Mouse (Mus musculus): ENCODE measurements around the gene AC131692.1. TPM values are rescaled to one million over a fixed set of nuclear protein-coding genes. Genes with fewer than 3 reads are reported as not detected.

AC131692.1 gene
- polyA plus RNA-seq, 1 experiment from 2014 or later = not detected

DNA sequence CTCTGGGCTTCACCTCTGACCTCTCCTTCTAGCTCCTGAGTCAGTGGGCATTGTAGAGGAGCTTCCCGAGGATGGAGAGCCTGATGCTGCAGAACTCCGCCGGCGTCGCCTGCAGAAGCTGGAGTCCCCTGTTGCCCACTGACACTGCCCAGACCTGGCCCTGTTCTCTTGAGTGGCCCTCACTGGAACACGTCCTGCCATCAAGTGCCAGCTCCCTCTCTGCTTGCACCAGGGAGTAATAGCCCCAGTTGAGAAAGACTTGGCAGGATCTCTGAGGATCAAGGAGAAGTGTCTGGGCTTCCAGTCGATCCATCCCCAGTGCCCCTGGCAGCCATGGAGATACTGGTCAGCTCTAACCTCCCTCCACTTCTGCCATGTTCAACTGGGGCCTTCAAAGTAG is 41.7 kb upstream of the AC131692.1 start:
- H3K27me3 ChIP-seq (ENCODE audit: control insufficient read depth, insufficient read depth, low read length) = no peaks in the 10 kb centered on the region
- H3K4me2 ChIP-seq (ENCODE audit: low read length) = no peak overlapping the region
- WGBS = 78% methylated on average over 7 of the region's 7 CpGs
- peaks cover 82% of the 10 kb centered on the region for H3K36me3 ChIP-seq (ENCODE audit: control insufficient read depth, insufficient read depth, low read length)
- no peak overlapping the region for H3K27ac ChIP-seq (replicated peaks in 1 of 2; ENCODE audit: control insufficient read depth in 1 of 2, insufficient read depth in 1 of 2, low read depth in 2 of 2, low read length in 2 of 2)
- no peak overlapping the region for H3K9ac ChIP-seq (ENCODE audit: low read length)
- H3K4me1 ChIP-seq (ENCODE audit: control insufficient read depth in 2 of 2, insufficient read depth in 2 of 2, low read length in 2 of 2) = peaks cover 7 to 18% of the 10 kb centered on the region in 2 experiments
- no peaks in the 10 kb centered on the region for H3K9me3 ChIP-seq (ENCODE audit: control insufficient read depth, low read length)
- ATAC-seq (ENCODE audit: insufficient number of reproducible peaks, insufficient read depth, low FRiP score, low read depth) = no peak
- H3K4me3 ChIP-seq (ENCODE audit: control insufficient read depth in 1 of 2, insufficient read depth in 1 of 2, low read depth in 1 of 2, low read length in 2 of 2) = no peak overlapping the region

- H3K9ac ChIP-seq (ENCODE audit: low read length) = no peak overlapping the region
- H3K27me3 ChIP-seq (ENCODE audit: control insufficient read depth, insufficient read depth, low read length) = no peaks in the 10 kb centered on the region
- no peak for ATAC-seq (ENCODE audit: insufficient number of reproducible peaks, insufficient read depth, low FRiP score, low read depth)
- no peak overlapping the region for H3K27ac ChIP-seq (replicated peaks in 1 of 2; ENCODE audit: control insufficient read depth in 1 of 2, insufficient read depth in 1 of 2, low read depth in 2 of 2, low read length in 2 of 2)
- H3K4me2 ChIP-seq (ENCODE audit: low read length) = no peak overlapping the region
- no peaks in the 10 kb centered on the region for H3K9me3 ChIP-seq (ENCODE audit: control insufficient read depth, low read length)
- H3K4me3 ChIP-seq (ENCODE audit: control insufficient read depth in 1 of 2, insufficient read depth in 1 of 2, low read depth in 1 of 2, low read length in 2 of 2) = no peak overlapping the region
- 77% methylated on average over 5 of the region's 5 CpGs for WGBS
- H3K4me1 ChIP-seq (ENCODE audit: control insufficient read depth in 2 of 2, insufficient read depth in 2 of 2, low read length in 2 of 2) = peaks cover 2 to 17% of the 10 kb centered on the region in 2 experiments; a peak in 3 of 4 replicates
- peaks cover 78% of the 10 kb centered on the region for H3K36me3 ChIP-seq (ENCODE audit: control insufficient read depth, insufficient read depth, low read length)
Observed at GRCm38 (mm10) chr19:6054296-6054695, 39.9 kb upstream of the AC131692.1 start.

GRCm38 (mm10) chr19:6056696-6057095 is 37.5 kb upstream of the AC131692.1 start:
- no peaks in the 10 kb centered on the region for H3K27me3 ChIP-seq (ENCODE audit: control insufficient read depth, insufficient read depth, low read length)
- H3K27ac ChIP-seq (replicated peaks in 1 of 2; ENCODE audit: control insufficient read depth in 1 of 2, insufficient read depth in 1 of 2, low read depth in 2 of 2, low read length in 2 of 2) = peak overlapping the region in 1 of 2 experiments; percentile 58; a peak in 1 of 4 replicates
- no peak for ATAC-seq (ENCODE audit: insufficient number of reproducible peaks, insufficient read depth, low FRiP score, low read depth)
- peaks cover 61% of the 10 kb centered on the region for H3K36me3 ChIP-seq (ENCODE audit: control insufficient read depth, insufficient read depth, low read length)
- H3K9me3 ChIP-seq (ENCODE audit: control insufficient read depth, low read length) = no peaks in the 10 kb centered on the region
- peak overlapping the region; percentile 88 to 91 for H3K4me3 ChIP-seq (ENCODE audit: control insufficient read depth in 1 of 2, insufficient read depth in 1 of 2, low read depth in 1 of 2, low read length in 2 of 2)
- H3K4me1 ChIP-seq (ENCODE audit: control insufficient read depth in 2 of 2, insufficient read depth in 2 of 2, low read length in 2 of 2) = peaks cover 2 to 20% of the 10 kb centered on the region in 2 experiments; a peak in 3 of 4 replicates
- WGBS = 64% methylated on average over 4 of the region's 4 CpGs
- peak overlapping the region; percentile 87 for H3K4me2 ChIP-seq (ENCODE audit: low read length)
- H3K9ac ChIP-seq (ENCODE audit: low read length) = peak overlapping the region; percentile 94

DNA sequence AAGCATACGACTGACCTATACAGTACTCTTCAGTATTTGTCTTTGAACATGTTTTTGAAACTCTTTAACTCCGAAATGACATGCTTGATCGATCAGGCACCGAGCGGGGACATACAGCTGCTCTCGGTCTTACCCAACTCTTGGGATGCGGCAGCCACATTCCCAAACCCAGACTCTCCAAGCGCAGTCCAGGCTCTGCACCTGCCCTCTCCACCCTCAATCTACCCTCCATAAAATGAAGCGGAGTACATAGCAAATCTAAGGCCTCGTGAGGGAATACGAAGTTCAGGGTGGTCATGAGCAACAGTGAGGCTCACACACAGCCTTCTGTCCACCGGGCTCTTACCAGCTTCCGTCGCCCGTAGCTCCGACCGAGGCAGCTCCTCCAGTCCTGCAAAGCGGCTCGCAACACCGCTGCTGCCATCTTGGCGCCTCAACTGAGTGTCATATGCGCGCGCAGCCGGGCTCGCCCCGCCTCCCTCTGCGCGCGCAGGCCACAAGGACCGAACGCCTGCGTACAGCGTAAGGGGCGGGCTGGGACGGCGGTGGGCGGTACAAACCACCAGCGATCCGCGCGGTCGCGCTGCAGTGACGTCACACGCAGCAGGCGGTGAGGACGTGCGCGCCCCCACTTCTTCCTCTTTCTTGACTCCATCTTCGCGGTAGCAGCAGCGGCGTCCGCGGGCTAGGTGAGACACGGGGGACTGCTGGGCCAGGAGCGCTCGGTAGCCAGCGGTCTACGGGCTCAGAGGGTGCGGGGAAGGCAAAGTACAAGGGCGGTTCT is 36.7 kb upstream of the AC131692.1 start, which contains the start of the genes Mrpl49 and Fau:
Gene Mrpl49 (minus strand): TSS at position 473 of the 784 bp plus-strand sequence.
Gene Fau (plus strand): TSS at position 532 of the 784 bp plus-strand sequence.
- Histone ChIP-seq H3K27me3 (ENCODE audit: control insufficient read depth, insufficient read depth, low read length) (no peaks in the 10 kb centered on the region), H3K9me3 (ENCODE audit: control insufficient read depth, low read length) (no peaks in the 10 kb centered on the region), H3K4me2 (ENCODE audit: low read length) (peak within 1 kb of the TSS; percentile 87), H3K4me3 (ENCODE audit: control insufficient read depth in 1 of 2, insufficient read depth in 1 of 2, low read depth in 1 of 2, low read length in 2 of 2) (peak within 1 kb of the TSS; percentile 88 to 91), H3K36me3 (ENCODE audit: control insufficient read depth, insufficient read depth, low read length) (peaks cover 53% of the 10 kb centered on the region), H3K4me1 (ENCODE audit: control insufficient read depth in 2 of 2, insufficient read depth in 2 of 2, low read length in 2 of 2) (peaks cover 8 to 29% of the 10 kb centered on the region in 2 experiments), H3K9ac (ENCODE audit: low read length) (peak within 1 kb of the TSS; percentile 94), H3K27ac (replicated peaks in 1 of 2; ENCODE audit: control insufficient read depth in 1 of 2, insufficient read depth in 1 of 2, low read depth in 2 of 2, low read length in 2 of 2) (peak within 1 kb of the TSS; percentile 61 to 82)
- ATAC-seq (ENCODE audit: insufficient number of reproducible peaks, insufficient read depth, low FRiP score, low read depth) = peak; percentile 89
- under 1% methylated on average over 62 of the region's 63 CpGs for WGBS

- peaks cover 45% of the 10 kb centered on the region for H3K36me3 ChIP-seq (ENCODE audit: control insufficient read depth, insufficient read depth, low read length)
- H3K4me2 ChIP-seq (ENCODE audit: low read length) = peak overlapping the region; percentile 86
- H3K9me3 ChIP-seq (ENCODE audit: control insufficient read depth, low read length) = no peaks in the 10 kb centered on the region
- H3K27me3 ChIP-seq (ENCODE audit: control insufficient read depth, insufficient read depth, low read length) = no peaks in the 10 kb centered on the region
- peak overlapping the region; percentile 81 to 88 for H3K4me3 ChIP-seq (ENCODE audit: control insufficient read depth in 1 of 2, insufficient read depth in 1 of 2, low read depth in 1 of 2, low read length in 2 of 2)
- H3K4me1 ChIP-seq (ENCODE audit: control insufficient read depth in 2 of 2, insufficient read depth in 2 of 2, low read length in 2 of 2) = peaks cover 9 to 33% of the 10 kb centered on the region in 2 experiments
- no peak for ATAC-seq (ENCODE audit: insufficient number of reproducible peaks, insufficient read depth, low FRiP score, low read depth)
- H3K9ac ChIP-seq (ENCODE audit: low read length) = peak overlapping the region; percentile 94
- WGBS = 26% methylated on average over 5 of the region's 5 CpGs
- H3K27ac ChIP-seq (replicated peaks in 1 of 2; ENCODE audit: control insufficient read depth in 1 of 2, insufficient read depth in 1 of 2, low read depth in 2 of 2, low read length in 2 of 2) = peak overlapping the region in 1 of 2 experiments; percentile 82; a peak in 2 of 4 replicates
Observed at GRCm38 (mm10) chr19:6058513-6058912, 35.7 kb upstream of the AC131692.1 start.

DNA sequence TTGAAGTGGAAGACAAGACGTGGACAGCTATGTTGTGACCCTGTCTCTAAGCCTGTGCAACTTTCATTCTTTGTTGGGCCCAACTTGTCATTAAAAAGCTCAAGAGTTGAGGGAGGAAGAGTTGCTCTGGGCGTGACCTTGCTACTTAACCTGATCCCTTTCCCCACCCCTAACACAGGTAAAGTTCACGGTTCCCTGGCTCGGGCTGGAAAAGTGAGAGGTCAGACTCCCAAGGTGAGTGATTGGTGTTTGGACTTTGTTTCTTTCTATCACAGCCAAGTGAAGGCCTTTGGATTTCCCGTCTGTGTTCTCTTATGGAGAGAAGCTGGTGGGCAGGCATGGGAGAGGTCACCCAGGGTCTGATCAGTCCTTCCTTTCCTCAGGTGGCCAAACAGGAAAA is 35.3 kb upstream of the AC131692.1 start:
- peak overlapping the region; percentile 94 for H3K9ac ChIP-seq (ENCODE audit: low read length)
- WGBS = 88% methylated on average over 5 of the region's 5 CpGs
- no peaks in the 10 kb centered on the region for H3K27me3 ChIP-seq (ENCODE audit: control insufficient read depth, insufficient read depth, low read length)
- H3K4me2 ChIP-seq (ENCODE audit: low read length) = peak overlapping the region; percentile 86
- H3K9me3 ChIP-seq (ENCODE audit: control insufficient read depth, low read length) = no peaks in the 10 kb centered on the region
- ATAC-seq (ENCODE audit: insufficient number of reproducible peaks, insufficient read depth, low FRiP score, low read depth) = no peak
- H3K27ac ChIP-seq (replicated peaks in 1 of 2; ENCODE audit: control insufficient read depth in 1 of 2, insufficient read depth in 1 of 2, low read depth in 2 of 2, low read length in 2 of 2) = peak overlapping the region in 1 of 2 experiments; percentile 82; a peak in 1 of 4 replicates
- peaks cover 9 to 33% of the 10 kb centered on the region in 2 experiments for H3K4me1 ChIP-seq (ENCODE audit: control insufficient read depth in 2 of 2, insufficient read depth in 2 of 2, low read length in 2 of 2)
- peaks cover 40% of the 10 kb centered on the region for H3K36me3 ChIP-seq (ENCODE audit: control insufficient read depth, insufficient read depth, low read length)
- H3K4me3 ChIP-seq (ENCODE audit: control insufficient read depth in 1 of 2, insufficient read depth in 1 of 2, low read depth in 1 of 2, low read length in 2 of 2) = peak overlapping the region in 1 of 2 experiments; percentile 88; a peak in 2 of 4 replicates

- WGBS = under 1% methylated on average over 58 of the region's 58 CpGs
- H3K36me3 ChIP-seq (ENCODE audit: control insufficient read depth, insufficient read depth, low read length) = peaks cover 19% of the 10 kb centered on the region
- ATAC-seq (ENCODE audit: insufficient number of reproducible peaks, insufficient read depth, low FRiP score, low read depth) = peak; percentile 61
- peaks cover 9 to 33% of the 10 kb centered on the region in 2 experiments for H3K4me1 ChIP-seq (ENCODE audit: control insufficient read depth in 2 of 2, insufficient read depth in 2 of 2, low read length in 2 of 2)
- H3K4me2 ChIP-seq (ENCODE audit: low read length) = peak within 1 kb of the TSS; percentile 98
- no peaks in the 10 kb centered on the region for H3K9me3 ChIP-seq (ENCODE audit: control insufficient read depth, low read length)
- peak within 1 kb of the TSS; percentile 81 to 94 for H3K27ac ChIP-seq (replicated peaks in 1 of 2; ENCODE audit: control insufficient read depth in 1 of 2, insufficient read depth in 1 of 2, low read depth in 2 of 2, low read length in 2 of 2)
- no peaks in the 10 kb centered on the region for H3K27me3 ChIP-seq (ENCODE audit: control insufficient read depth, insufficient read depth, low read length)
- peak within 1 kb of the TSS; percentile 70 to 91 for H3K4me3 ChIP-seq (ENCODE audit: control insufficient read depth in 1 of 2, insufficient read depth in 1 of 2, low read depth in 1 of 2, low read length in 2 of 2)
- peak within 1 kb of the TSS; percentile 96 for H3K9ac ChIP-seq (ENCODE audit: low read length)
Observed at GRCm38 (mm10) chr19:6061021-6061533, 33.1 kb upstream of the AC131692.1 start, which contains the start of gene Znhit2. Znhit2 (plus strand) TSS chr19:6061192.

Data from heart, embryonic 14.5 days (tissue).